Mouse (Mus musculus): ENCODE measurements around the gene Dmbt1. TPM values are rescaled to one million over a fixed set of nuclear protein-coding genes. Genes with fewer than 3 reads are reported as not detected.
"Not testable (repeated sequence)": the region's sequence is repeated elsewhere in the genome, so short reads cannot be mapped to it uniquely, and the experiment has no call there.

Dmbt1 gene
- polyA plus RNA-seq, 1 experiment from 2014 or later = 0.06 TPM

- not testable (repeated sequence) for H3K4me3 ChIP-seq; H3K9me3 ChIP-seq (replicated peaks); H3K27me3 ChIP-seq; ATAC-seq (replicated peaks; ENCODE audit: insufficient number of reproducible peaks, insufficient read depth, low FRiP score, low read depth); H3K36me3 ChIP-seq; H3K4me2 ChIP-seq; H3K9ac ChIP-seq; H3K27ac ChIP-seq; H3K4me1 ChIP-seq (replicated peaks)
- WGBS = 70% methylated on average over 8 of the region's 8 CpGs
Observed at GRCm38 (mm10) chr7:131049829-131050228, 18.0 kb downstream of the Dmbt1 start.

GRCm38 (mm10) chr7:131054808-131055370 lies 23.0 kb downstream of the Dmbt1 start:
- Histone ChIP-seq H3K36me3 (no peaks in the 10 kb centered on the region), H3K27ac (no peak overlapping the region), H3K9me3 (replicated peaks) (no peaks in the 10 kb centered on the region), H3K4me3 (no peak overlapping the region), H3K9ac (no peak overlapping the region), H3K4me1 (replicated peaks) (no peaks in the 10 kb centered on the region), H3K4me2 (no peak overlapping the region), H3K27me3 (no peaks in the 10 kb centered on the region)
- no peak for ATAC-seq (replicated peaks; ENCODE audit: insufficient number of reproducible peaks, insufficient read depth, low FRiP score, low read depth)

DNA sequence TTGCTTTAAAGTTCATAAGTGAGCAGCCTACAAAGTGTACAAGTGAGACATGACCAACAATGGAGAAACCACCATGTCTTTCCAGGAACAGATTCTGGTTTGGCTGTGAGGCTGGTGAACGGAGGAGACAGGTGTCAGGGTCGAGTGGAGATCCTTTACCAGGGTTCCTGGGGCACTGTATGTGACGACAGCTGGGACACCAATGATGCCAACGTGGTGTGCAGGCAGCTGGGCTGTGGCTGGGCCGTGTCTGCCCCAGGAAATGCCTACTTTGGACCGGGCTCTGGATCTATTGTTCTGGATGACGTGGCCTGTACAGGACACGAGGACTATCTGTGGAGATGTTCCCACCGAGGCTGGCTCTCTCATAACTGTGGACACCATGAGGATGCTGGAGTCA lies 26.1 kb downstream of the Dmbt1 start:
- not testable (repeated sequence) for H3K36me3 ChIP-seq; H3K4me2 ChIP-seq; ATAC-seq (replicated peaks; ENCODE audit: insufficient number of reproducible peaks, insufficient read depth, low FRiP score, low read depth); H3K9ac ChIP-seq; H3K27ac ChIP-seq; H3K4me1 ChIP-seq (replicated peaks); H3K9me3 ChIP-seq (replicated peaks); H3K4me3 ChIP-seq; H3K27me3 ChIP-seq
- WGBS = 65% methylated on average over 9 of the region's 9 CpGs

DNA sequence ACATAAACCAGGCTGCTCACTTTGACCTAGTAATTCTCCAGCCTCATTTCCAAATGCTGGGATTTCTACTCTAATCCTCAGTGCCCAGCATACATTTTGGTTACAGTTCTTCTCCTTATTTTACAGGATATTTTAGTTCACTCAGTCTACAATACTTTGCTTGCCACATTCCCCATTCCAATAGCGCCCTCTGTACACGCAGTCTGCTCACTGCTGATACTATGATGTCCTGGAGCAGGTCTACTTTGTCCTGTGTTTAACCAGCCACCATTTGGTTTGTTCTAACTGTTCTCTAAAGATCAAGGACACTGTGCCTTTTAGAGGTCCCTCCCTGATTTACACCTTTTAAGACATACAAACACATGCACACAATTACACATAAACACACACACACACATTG lies 28.0 kb downstream of the Dmbt1 start:
- H3K36me3 ChIP-seq; ATAC-seq (replicated peaks; ENCODE audit: insufficient number of reproducible peaks, insufficient read depth, low FRiP score, low read depth); H3K27ac ChIP-seq; H3K9ac ChIP-seq; H3K27me3 ChIP-seq; H3K4me3 ChIP-seq; H3K9me3 ChIP-seq (replicated peaks); H3K4me2 ChIP-seq; H3K4me1 ChIP-seq (replicated peaks): not testable (repeated sequence)
- 46% methylated on average over 2 of the region's 2 CpGs for WGBS

DNA sequence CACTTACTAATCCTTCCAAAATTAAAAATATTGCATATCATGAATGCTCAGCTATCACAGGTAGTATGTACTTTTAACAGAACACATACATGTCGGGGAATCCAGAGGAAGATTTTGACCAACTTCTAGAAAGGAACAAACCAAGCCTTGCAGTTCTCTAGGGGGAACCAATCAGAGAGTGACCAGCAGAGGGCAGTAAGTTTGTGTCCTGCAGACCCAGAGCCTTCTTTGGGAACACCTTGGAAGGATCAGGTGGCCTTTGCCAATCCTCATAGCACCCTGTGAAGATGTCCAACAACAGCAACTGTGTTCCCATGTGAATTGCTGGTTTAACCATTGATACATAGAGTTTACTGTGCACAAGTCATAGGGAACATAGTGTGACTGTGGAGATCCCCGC lies 30.7 kb downstream of the Dmbt1 start:
- Histone ChIP-seq H3K9me3 (replicated peaks) (no peaks in the 10 kb centered on the region), H3K4me2 (no peak overlapping the region), H3K4me3 (no peak overlapping the region), H3K4me1 (replicated peaks) (no peaks in the 10 kb centered on the region), H3K27me3 (no peaks in the 10 kb centered on the region), H3K9ac (no peak overlapping the region), H3K27ac (no peak overlapping the region), H3K36me3 (no peaks in the 10 kb centered on the region)
- WGBS = 87% methylated on average over 2 of the region's 2 CpGs
- no peak for ATAC-seq (replicated peaks; ENCODE audit: insufficient number of reproducible peaks, insufficient read depth, low FRiP score, low read depth)

- H3K9me3 ChIP-seq (replicated peaks); H3K36me3 ChIP-seq; H3K4me3 ChIP-seq; H3K27ac ChIP-seq; H3K4me2 ChIP-seq; H3K4me1 ChIP-seq (replicated peaks); ATAC-seq (replicated peaks; ENCODE audit: insufficient number of reproducible peaks, insufficient read depth, low FRiP score, low read depth); H3K9ac ChIP-seq; H3K27me3 ChIP-seq: not testable (repeated sequence)
- WGBS = 8% methylated on average over 1 of the region's 1 CpGs
Observed at GRCm38 (mm10) chr7:131068191-131068590, 36.3 kb downstream of the Dmbt1 start.

DNA sequence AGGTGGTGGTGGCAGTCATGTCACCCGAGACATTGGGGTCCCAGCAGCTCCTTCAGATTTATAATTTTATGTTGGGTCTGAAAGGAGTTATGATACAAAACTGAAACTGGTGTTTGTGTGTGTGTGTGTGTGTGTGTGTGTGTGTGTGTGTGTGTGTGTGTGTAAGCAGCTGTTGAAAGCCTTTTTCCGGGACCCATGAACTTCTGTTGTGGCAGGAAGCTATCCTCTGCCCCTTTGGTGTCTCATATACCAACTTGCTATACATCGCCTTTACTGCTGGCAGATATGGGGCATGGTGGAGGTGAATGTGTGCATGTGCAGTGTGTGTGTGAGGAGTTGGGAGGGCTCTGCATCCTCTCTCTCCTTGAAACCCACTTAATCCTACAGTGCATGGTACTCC lies 41.6 kb downstream of the Dmbt1 start:
- H3K4me2 ChIP-seq; H3K9me3 ChIP-seq (replicated peaks); H3K27ac ChIP-seq; H3K4me3 ChIP-seq; H3K9ac ChIP-seq; ATAC-seq (replicated peaks; ENCODE audit: insufficient number of reproducible peaks, insufficient read depth, low FRiP score, low read depth); H3K36me3 ChIP-seq; H3K27me3 ChIP-seq; H3K4me1 ChIP-seq (replicated peaks): not testable (repeated sequence)
- 79% methylated on average over 3 of the region's 3 CpGs for WGBS

GRCm38 (mm10) chr7:131074098-131074497 lies 42.2 kb downstream of the Dmbt1 start:
- WGBS = 72% methylated on average over 6 of the region's 6 CpGs
- H3K36me3 ChIP-seq; H3K9ac ChIP-seq; H3K4me2 ChIP-seq; H3K9me3 ChIP-seq (replicated peaks); H3K27ac ChIP-seq; ATAC-seq (replicated peaks; ENCODE audit: insufficient number of reproducible peaks, insufficient read depth, low FRiP score, low read depth); H3K4me1 ChIP-seq (replicated peaks); H3K27me3 ChIP-seq; H3K4me3 ChIP-seq: not testable (repeated sequence)

DNA sequence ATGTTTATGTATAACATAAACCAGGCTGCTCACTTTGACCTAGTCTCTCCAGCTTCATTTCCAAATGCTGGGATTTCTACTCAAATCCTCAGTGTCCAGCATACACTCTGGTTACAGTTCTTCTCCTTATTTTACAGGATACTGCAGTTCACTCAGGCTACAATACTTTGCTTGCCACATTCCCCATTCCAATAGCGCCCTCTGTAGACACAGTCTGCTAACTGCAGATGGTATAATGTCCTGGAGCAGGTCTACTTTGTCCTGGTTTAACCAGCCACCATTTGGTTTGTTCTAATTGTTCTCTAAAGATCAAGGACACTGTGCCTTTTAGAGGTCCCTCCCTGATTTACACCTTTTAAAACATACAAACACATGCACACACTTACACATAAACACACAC lies 44.1 kb downstream of the Dmbt1 start:
- no peak overlapping the region for H3K9ac ChIP-seq
- no peak overlapping the region for H3K27ac ChIP-seq
- no peak overlapping the region for H3K4me3 ChIP-seq
- no peaks in the 10 kb centered on the region for H3K9me3 ChIP-seq (replicated peaks)
- WGBS = 0% methylated on average over 1 of the region's 1 CpGs
- no peak for ATAC-seq (replicated peaks; ENCODE audit: insufficient number of reproducible peaks, insufficient read depth, low FRiP score, low read depth)
- H3K27me3 ChIP-seq = no peaks in the 10 kb centered on the region
- H3K36me3 ChIP-seq = no peaks in the 10 kb centered on the region
- no peak overlapping the region for H3K4me2 ChIP-seq
- no peaks in the 10 kb centered on the region for H3K4me1 ChIP-seq (replicated peaks)

GRCm38 (mm10) chr7:131082403-131082802 lies 50.5 kb downstream of the Dmbt1 start:
- not testable (repeated sequence) for H3K4me1 ChIP-seq (replicated peaks); H3K9ac ChIP-seq; H3K4me3 ChIP-seq; H3K4me2 ChIP-seq; H3K9me3 ChIP-seq (replicated peaks); H3K27me3 ChIP-seq; H3K36me3 ChIP-seq; ATAC-seq (replicated peaks; ENCODE audit: insufficient number of reproducible peaks, insufficient read depth, low FRiP score, low read depth); H3K27ac ChIP-seq
- 76% methylated on average over 9 of the region's 9 CpGs for WGBS

DNA sequence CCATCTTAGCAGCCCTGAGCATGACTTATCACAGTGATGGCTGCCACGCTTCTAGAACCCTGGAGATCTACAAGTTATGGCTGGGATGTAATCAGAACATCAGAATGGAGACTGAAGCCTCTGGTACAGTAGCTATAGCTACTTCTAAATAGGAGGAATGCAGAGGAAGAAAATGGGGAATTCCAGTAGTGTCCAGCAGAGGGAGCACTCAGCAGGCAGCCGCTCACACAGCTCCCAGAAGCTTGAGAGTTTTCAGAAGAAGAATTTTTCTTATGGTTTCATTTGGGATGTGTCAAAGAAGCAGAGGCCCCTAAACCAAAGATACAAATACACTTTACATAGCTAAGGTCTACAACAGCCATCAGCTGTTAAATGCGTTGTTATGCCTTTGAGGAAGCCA lies 80.6 kb downstream of the Dmbt1 start:
- no peak overlapping the region for H3K4me2 ChIP-seq
- 28% methylated on average over 3 of the region's 3 CpGs for WGBS
- H3K9ac ChIP-seq = no peak overlapping the region
- no peak overlapping the region for H3K27ac ChIP-seq
- no peak for ATAC-seq (replicated peaks; ENCODE audit: insufficient number of reproducible peaks, insufficient read depth, low FRiP score, low read depth)
- no peaks in the 10 kb centered on the region for H3K27me3 ChIP-seq
- no peaks in the 10 kb centered on the region for H3K36me3 ChIP-seq
- no peaks in the 10 kb centered on the region for H3K9me3 ChIP-seq (replicated peaks)
- H3K4me1 ChIP-seq (replicated peaks) = peaks cover 6% of the 10 kb centered on the region; the same call in 1 of the 2 replicates
- H3K4me3 ChIP-seq = no peak overlapping the region

DNA sequence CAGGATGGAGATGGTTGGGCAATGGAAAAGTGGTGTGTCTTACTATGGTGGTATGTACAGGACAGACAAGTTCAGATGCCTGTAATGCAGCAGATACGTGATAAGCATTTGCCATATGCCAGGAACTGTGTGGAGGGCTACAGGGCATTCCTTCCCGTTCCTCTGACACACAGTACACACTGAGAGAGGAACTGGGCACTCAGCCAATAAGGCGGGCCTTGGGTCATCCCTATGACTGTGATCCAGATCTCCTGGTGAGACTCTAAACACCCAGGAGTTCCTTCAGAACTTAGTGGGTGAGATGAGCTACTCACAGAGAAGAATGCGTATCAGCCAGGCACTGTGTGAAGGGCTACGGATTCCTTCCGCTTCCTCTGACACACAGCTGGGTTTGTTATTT lies 81.8 kb downstream of the Dmbt1 start:
- no peak overlapping the region for H3K9ac ChIP-seq
- no peak overlapping the region for H3K4me2 ChIP-seq
- ATAC-seq (replicated peaks; ENCODE audit: insufficient number of reproducible peaks, insufficient read depth, low FRiP score, low read depth) = no peak
- H3K4me1 ChIP-seq (replicated peaks) = peaks cover 6% of the 10 kb centered on the region; the same call in 1 of the 2 replicates
- WGBS = 32% methylated on average over 6 of the region's 6 CpGs
- H3K27me3 ChIP-seq = no peaks in the 10 kb centered on the region
- H3K4me3 ChIP-seq = no peak overlapping the region
- peak overlapping the region; percentile 27 for H3K27ac ChIP-seq
- no peaks in the 10 kb centered on the region for H3K36me3 ChIP-seq
- no peaks in the 10 kb centered on the region for H3K9me3 ChIP-seq (replicated peaks)

Data from heart, embryonic 15.5 days (tissue).